Mouse (Mus musculus): ENCODE results near the gene Gcnt4. TPM values are rescaled to one million over a fixed set of nuclear protein-coding genes. Genes with fewer than 3 reads are reported as not detected.

Gene Gcnt4
- not detected for total RNA-seq (2023)

DNA sequence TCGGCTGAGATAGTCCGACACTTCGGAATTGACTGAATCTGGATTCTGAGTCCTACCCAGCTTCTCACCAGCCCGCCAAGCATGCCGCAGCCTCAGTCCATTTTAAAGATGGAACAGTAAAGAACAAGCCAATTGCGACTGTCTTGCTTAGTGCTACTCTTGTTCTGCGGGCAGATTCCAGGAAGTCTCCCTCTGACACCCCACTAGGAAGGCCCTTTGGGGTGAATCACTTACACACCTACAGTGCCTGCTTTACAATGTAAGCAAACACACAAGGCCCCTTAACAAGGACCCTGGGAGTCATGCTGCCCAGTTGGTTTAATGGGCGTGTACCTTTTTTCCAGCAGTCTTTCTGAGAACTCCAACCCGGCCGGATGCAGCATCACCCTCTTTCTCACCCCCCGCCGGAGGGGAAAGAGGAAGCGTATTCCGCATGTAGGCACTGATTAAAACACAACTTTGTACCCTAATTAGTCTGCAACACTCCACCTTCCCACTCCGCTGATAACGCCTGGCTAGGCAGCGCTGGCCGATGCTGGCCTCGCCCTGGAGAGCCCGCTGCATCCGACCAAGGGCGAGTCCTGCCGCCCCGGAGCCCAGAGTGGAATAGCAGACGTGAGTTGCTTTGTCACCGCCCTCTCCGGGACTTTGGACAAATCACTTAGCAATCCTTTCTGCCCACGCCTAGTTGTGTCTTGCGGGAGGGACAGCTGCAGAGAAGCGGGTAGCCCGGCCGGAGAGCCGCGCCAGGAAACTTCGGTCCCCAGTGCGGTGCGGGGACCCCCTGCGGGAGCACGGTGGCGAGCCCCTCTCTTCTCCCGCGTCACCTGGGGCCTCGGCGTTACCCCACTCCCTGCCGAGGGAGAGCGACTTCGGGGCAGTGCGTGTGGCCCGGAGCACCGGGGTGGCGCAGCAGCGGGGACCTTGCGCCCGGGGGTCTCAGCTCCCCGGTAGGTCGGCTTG, at the start of gene Gcnt4:
Gene Gcnt4, plus strand, starts transcription at position 691 of the 963 bp plus-strand sequence.

Other genes with a start within 250 kb of the Gcnt4 start
- gene Ankrd31, start 176.4 kb upstream of the Gcnt4 start, total RNA-seq (2023): not detected
- gene 1700029F12Rik, start 109.7 kb downstream of the Gcnt4 start, total RNA-seq (2023): not detected
- not detected for gene Fam169a, start 142.6 kb downstream of the Gcnt4 start, total RNA-seq (2023)
- gene Gm6169, start 174.5 kb downstream of the Gcnt4 start, total RNA-seq (2023): 4.4 TPM
- 31.5 TPM for gene Gfm2, start 213.2 kb downstream of the Gcnt4 start, total RNA-seq (2023)
- 163 TPM for gene Nsa2, start 213.2 kb downstream of the Gcnt4 start, total RNA-seq (2023)

Data from CD4-positive naive resting alpha-beta T cell, adult 57 days (primary cell).